Mouse (Mus musculus): ENCODE data around the gene Npm1. TPM values are rescaled to one million over a fixed set of nuclear protein-coding genes. Genes with fewer than 3 reads are reported as not detected.

Npm1 gene
- polyA plus RNA-seq (2012; rRNA removed): 43.1 and 74.9 TPM in 2 replicates

- TF ChIP-seq POLR2A (IDR thresholded peaks at IDR 0.05; ENCODE audit: borderline replicate concordance, extremely low read depth, low read depth, low read length) (peak; percentile 97), CTCF (IDR thresholded peaks at IDR 0.05; ENCODE audit: insufficient read depth, low read length) (no peak)
- H3K4me1 ChIP-seq (ENCODE audit: control insufficient read depth, insufficient read depth, low read length): peaks cover 3% of the 10 kb centered on the region; the same call in 1 of the 2 replicates
- 5% methylated on average over 49 of the region's 49 CpGs for WGBS
- peak; percentile 98 for DNase-seq
- H3K4me3 ChIP-seq (replicated peaks; ENCODE audit: extremely low read depth, low read depth, low read length): peak within 1 kb of the TSS; percentile 67
Measured at GRCm38 (mm10) chr11:33162998-33163506, at the start of gene Npm1. Npm1 (minus strand) TSS chr11:33163206.

DNA sequence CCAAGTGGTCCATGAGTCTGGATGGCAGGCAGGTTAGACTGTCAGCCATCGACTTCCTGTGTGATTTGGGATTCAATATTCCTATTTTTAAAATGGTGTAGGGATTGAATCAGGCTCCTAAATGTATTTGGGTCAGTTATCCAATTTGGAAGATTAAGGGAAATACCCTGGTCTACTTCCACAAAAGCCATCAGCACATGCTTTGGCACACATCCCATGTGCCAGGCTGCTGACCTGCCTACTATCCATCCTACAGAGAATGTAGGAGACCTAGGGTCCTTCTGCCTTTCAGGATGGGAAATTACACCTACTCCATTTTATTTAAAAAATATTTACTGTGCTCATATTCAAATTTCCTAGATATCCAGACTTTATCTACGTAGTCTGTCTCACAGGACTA lies 44.4 kb upstream of the Npm1 start:
- TF ChIP-seq POLR2A (IDR thresholded peaks at IDR 0.05; ENCODE audit: borderline replicate concordance, extremely low read depth, low read depth, low read length) (no peak), CTCF (IDR thresholded peaks at IDR 0.05; ENCODE audit: insufficient read depth, low read length) (no peak)
- H3K4me3 ChIP-seq (replicated peaks; ENCODE audit: extremely low read depth, low read depth, low read length): no peak overlapping the region
- 83% methylated on average over 2 of the region's 2 CpGs for WGBS

GRCm38 (mm10) chr11:33204966-33205365 lies 42.0 kb upstream of the Npm1 start:
- 20% methylated on average over 3 of the region's 3 CpGs for WGBS
- Histone ChIP-seq H3K4me1 (ENCODE audit: control insufficient read depth, insufficient read depth, low read length) (no peaks in the 10 kb centered on the region), H3K4me3 (replicated peaks; ENCODE audit: extremely low read depth, low read depth, low read length) (no peak overlapping the region)
- TF ChIP-seq CTCF (IDR thresholded peaks at IDR 0.05; ENCODE audit: insufficient read depth, low read length): no peak
- no peak for TF ChIP-seq POLR2A (IDR thresholded peaks at IDR 0.05; ENCODE audit: borderline replicate concordance, extremely low read depth, low read depth, low read length)
- no peak for DNase-seq

More for the DNA sequence above, 44.4 kb upstream of the Npm1 start:
- no peaks in the 10 kb centered on the region for H3K4me1 ChIP-seq (ENCODE audit: control insufficient read depth, insufficient read depth, low read length)
- no peak for DNase-seq

- DNase-seq: peak; percentile 10
- TF ChIP-seq POLR2A (IDR thresholded peaks at IDR 0.05; ENCODE audit: borderline replicate concordance, extremely low read depth, low read depth, low read length) (no peak), CTCF (IDR thresholded peaks at IDR 0.05; ENCODE audit: insufficient read depth, low read length) (no peak)
- H3K4me3 ChIP-seq (replicated peaks; ENCODE audit: extremely low read depth, low read depth, low read length): no peak overlapping the region
- H3K4me1 ChIP-seq (ENCODE audit: control insufficient read depth, insufficient read depth, low read length): no peaks in the 10 kb centered on the region
- 4% methylated on average over 18 of the region's 18 CpGs for WGBS
Measured at GRCm38 (mm10) chr11:33204329-33204705, 41.3 kb upstream of the Npm1 start.

- 3% methylated on average over 79 of the region's 81 CpGs for WGBS
- Histone ChIP-seq H3K4me3 (replicated peaks; ENCODE audit: extremely low read depth, low read depth, low read length) (no peak within 1 kb of the TSS), H3K4me1 (ENCODE audit: control insufficient read depth, insufficient read depth, low read length) (no peaks in the 10 kb centered on the region)
- TF ChIP-seq CTCF (IDR thresholded peaks at IDR 0.05; ENCODE audit: insufficient read depth, low read length) (no peak), POLR2A (IDR thresholded peaks at IDR 0.05; ENCODE audit: borderline replicate concordance, extremely low read depth, low read depth, low read length) (no peak)
- DNase-seq: peak; percentile 31
Measured at GRCm38 (mm10) chr11:33203383-33204328, 40.6 kb upstream of the Npm1 start, which contains the start of gene Tlx3. Tlx3 (minus strand) TSS chr11:33203589.

DNA sequence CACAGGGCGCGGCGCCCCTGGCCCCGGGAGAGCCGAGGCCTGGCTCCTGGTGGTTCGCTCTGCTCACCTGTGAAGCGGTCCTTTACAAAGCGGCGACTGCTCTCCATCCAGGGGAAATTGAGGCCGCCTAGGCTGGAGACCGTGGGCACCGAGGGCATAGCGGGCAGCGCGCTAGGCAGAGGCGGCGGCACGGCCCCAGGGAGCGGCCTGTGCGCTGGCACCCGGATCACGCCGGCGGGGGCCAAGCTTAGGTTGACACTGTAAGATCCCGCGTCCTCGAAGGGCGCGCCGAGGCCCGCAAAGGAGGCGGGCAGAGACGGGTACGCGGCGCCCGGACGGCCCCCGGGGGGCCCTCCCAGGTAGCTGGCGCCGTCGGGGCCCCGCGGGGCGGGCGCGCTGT lies 40.0 kb upstream of the Npm1 start:
- Histone ChIP-seq H3K4me1 (ENCODE audit: control insufficient read depth, insufficient read depth, low read length) (no peaks in the 10 kb centered on the region), H3K4me3 (replicated peaks; ENCODE audit: extremely low read depth, low read depth, low read length) (no peak overlapping the region)
- no peak for TF ChIP-seq POLR2A (IDR thresholded peaks at IDR 0.05; ENCODE audit: borderline replicate concordance, extremely low read depth, low read depth, low read length)
- no peak for TF ChIP-seq CTCF (IDR thresholded peaks at IDR 0.05; ENCODE audit: insufficient read depth, low read length)
- 4% methylated on average over 47 of the region's 47 CpGs for WGBS
- DNase-seq: no peak

- no peak overlapping the region for H3K4me3 ChIP-seq (replicated peaks; ENCODE audit: extremely low read depth, low read depth, low read length)
- no peaks in the 10 kb centered on the region for H3K4me1 ChIP-seq (ENCODE audit: control insufficient read depth, insufficient read depth, low read length)
- WGBS: 4% methylated on average over 37 of the region's 37 CpGs
- TF ChIP-seq CTCF (IDR thresholded peaks at IDR 0.05; ENCODE audit: insufficient read depth, low read length): no peak
- TF ChIP-seq POLR2A (IDR thresholded peaks at IDR 0.05; ENCODE audit: borderline replicate concordance, extremely low read depth, low read depth, low read length): no peak
- peak; percentile 13 for DNase-seq
Measured at GRCm38 (mm10) chr11:33202296-33202695, 39.3 kb upstream of the Npm1 start.

DNA sequence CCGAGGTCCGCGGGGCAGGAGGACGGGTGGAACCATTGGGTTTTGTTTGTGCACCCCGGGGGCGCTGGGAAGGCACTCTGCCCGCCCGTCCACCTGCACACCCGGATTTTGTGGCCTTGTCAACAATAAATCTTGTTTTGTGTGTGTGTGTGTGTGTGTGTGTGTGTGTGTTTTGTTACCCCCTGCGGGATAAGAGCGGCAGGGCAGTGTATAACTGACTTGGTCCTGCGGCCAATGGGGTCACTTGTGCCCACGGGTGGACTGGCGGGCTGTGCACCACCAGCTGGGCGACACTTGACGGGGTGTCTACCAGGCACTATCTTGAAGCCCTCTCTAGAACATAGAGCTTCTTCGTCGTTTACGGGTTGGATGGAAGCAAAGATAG lies 38.6 kb upstream of the Npm1 start:
- no peak for TF ChIP-seq POLR2A (IDR thresholded peaks at IDR 0.05; ENCODE audit: borderline replicate concordance, extremely low read depth, low read depth, low read length)
- TF ChIP-seq CTCF (IDR thresholded peaks at IDR 0.05; ENCODE audit: insufficient read depth, low read length): no peak
- H3K4me1 ChIP-seq (ENCODE audit: control insufficient read depth, insufficient read depth, low read length): no peaks in the 10 kb centered on the region
- 8% methylated on average over 19 of the region's 19 CpGs for WGBS
- no peak overlapping the region for H3K4me3 ChIP-seq (replicated peaks; ENCODE audit: extremely low read depth, low read depth, low read length)
- DNase-seq: no peak

GRCm38 (mm10) chr11:33200764-33201625 lies 38.0 kb upstream of the Npm1 start:
- Histone ChIP-seq H3K4me1 (ENCODE audit: control insufficient read depth, insufficient read depth, low read length) (no peaks in the 10 kb centered on the region), H3K4me3 (replicated peaks; ENCODE audit: extremely low read depth, low read depth, low read length) (no peak overlapping the region)
- TF ChIP-seq CTCF (IDR thresholded peaks at IDR 0.05; ENCODE audit: insufficient read depth, low read length) (no peak), POLR2A (IDR thresholded peaks at IDR 0.05; ENCODE audit: borderline replicate concordance, extremely low read depth, low read depth, low read length) (no peak)
- WGBS: 2% methylated on average over 75 of the region's 76 CpGs
- peak; percentile 24 for DNase-seq
